Mouse (Mus musculus): ENCODE data around the gene Cpm.

The Cpm gene

DNA sequence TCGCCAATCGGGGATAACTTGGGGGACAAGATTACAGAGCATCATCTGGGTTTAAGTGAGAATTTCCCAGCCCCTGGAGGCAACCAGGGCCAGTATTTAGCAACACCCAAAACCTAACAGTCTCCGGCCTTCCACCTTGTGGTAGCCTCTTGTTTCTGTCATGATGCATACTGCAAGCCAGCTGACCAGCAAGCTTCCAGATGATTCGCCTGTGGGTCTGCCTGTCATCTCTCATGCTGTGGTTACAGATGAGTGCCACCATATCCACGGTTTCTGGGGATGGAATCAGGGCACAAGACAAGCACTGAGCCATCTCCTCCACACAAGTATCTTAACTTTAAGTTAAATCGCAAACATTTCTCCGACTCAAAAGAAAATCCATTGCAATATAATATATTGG, 58.3 kb downstream of the Cpm start:
- in situ Hi-C loops (cut with MboI; ENCODE audit: low pct_unique_long_range_greater_than_20kb in 1 of 2, low sequenced_read_pairs in 2 of 2, unreplicated experiment in 1 of 2), result loop anchor here in 1 of 2 experiments (10.0 to 25.0 kb wide), 2 partner anchors 233 to 625 kb away; partner anchors contain the start of gene Cct2

DNA sequence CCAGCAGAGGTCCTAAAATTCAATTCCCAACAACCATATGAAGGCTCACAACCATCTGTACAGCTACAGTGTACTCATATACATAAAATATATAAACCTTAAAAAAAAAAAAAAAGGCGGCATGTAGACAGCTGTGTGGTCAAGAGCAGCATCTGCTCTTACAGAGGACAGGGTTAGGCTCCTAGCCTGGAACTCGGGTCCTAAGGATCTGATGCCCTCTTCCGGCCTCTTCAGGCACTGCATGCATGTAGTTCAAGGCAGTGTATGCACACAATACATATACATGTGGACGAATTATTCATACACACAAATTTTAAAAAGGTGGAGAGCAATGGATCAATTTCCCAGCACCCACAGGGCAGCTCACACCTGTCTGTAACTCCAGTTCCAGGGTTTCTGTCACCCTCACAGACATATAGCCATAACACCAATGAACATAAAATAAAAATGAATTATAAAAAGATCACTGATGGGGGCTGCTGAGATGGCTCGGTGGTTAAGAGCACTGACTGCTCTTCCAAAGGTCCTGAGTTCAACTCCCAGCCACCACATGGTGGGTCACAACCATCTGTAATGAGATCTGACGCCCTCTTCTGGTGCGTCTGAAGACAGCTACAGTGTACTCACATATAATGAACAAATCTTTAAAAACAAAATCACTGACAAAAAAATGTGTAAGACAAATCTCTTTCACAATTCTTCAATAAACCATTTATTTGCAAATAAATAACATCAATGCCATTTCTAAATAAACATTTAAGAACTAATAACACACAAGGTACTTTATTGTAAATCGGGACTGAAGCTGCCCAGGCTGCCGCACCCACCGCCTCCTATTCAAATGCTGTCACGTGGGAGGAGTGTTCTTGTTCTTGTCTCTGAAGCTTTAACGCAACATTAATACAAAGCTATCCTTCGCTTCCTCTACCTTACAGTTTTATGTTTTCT, 59.2 kb downstream of the Cpm start:
- in situ Hi-C loops (cut with MboI; ENCODE audit: low pct_unique_long_range_greater_than_20kb in 1 of 2, low sequenced_read_pairs in 2 of 2, unreplicated experiment in 1 of 2), result loop anchor here in 1 of 2 experiments (10.0 to 25.0 kb wide), 2 partner anchors 234 to 626 kb away; partner anchors contain the start of gene Cct2

DNA sequence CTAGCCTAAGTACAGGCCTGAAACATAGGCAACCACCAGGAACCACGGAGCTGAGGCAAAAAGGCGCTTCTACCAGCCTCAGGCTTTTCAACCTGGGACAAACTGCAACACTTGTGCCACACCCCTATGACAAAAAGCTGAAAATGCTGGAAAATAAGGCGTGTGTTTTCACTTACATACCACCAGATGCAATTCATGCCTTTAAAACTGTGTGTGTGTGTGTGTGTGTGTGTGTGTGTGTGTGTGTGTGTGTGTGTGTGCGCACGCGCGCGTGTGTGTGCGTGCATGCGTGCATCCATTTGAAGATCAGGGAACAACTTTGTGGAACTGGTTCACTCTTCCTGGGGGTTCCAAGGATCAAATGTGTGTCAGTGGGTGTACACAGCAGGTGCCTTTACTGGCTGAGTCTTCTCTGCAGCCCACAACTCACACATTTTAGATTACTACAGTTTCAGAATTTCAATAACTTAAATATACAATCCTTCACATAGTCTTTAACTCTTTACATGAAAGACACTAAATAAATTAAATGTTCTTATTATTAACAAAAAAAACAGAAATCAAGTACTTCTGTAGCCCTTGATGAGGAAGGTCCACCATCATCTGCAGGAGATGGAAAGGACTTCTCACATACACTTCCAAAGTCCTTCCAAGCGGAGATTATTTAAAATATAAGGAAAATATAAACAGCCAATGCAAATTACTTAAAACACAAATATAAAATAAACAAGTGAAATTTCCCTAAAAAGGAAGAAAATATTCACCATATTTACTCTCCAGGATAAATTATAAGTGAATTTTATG, 60.2 kb downstream of the Cpm start:
- in situ Hi-C loops (cut with MboI; ENCODE audit: low pct_unique_long_range_greater_than_20kb in 1 of 2, low sequenced_read_pairs in 2 of 2, unreplicated experiment in 1 of 2), result loop anchor here in 1 of 2 experiments (10.0 to 25.0 kb wide), 2 partner anchors 235 to 627 kb away; partner anchors contain the start of gene Cct2

DNA sequence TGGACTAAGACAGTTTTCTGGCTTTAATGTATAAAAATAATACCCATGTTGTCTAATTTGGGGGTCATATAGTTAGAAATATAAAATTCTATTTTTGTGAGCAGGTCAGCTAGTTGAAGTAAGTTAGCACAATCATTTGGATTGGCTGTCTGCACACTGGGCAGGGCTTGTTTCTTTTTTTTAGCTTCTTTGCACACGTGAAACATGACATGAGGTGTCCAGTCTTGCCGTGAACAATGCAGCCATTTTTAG, 60.7 kb downstream of the Cpm start:
- in situ Hi-C loops (cut with MboI; ENCODE audit: low pct_unique_long_range_greater_than_20kb in 1 of 2, low sequenced_read_pairs in 2 of 2, unreplicated experiment in 1 of 2), result loop anchor here in 1 of 2 experiments (25.0 kb wide), 1 partner anchor 628 kb away; the partner anchor contains the start of gene Cct2

DNA sequence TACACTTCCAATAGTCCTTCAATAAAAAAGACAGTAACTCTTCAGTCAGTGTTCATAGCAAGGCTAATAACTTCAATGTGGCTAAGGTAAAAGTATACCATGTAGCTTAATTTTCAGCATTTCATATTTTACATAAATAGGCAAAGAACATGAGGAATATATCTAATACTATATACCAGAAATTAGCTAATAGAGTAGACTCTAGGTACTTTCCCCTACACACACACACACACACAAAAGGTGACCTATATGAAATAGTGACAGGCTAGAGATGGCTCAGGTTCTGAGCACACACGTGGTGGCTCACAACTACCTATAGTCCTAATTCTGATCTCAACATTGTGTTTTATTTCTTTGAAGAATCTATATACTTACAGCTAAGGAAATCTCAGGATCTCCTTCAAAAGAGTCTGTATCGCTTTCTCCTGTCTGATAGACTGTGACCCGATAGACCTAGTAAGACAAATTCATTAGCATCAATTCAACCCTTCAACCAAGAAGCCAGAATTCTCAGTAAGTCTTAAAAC, 61.5 kb downstream of the Cpm start:
- in situ Hi-C loops (cut with MboI; ENCODE audit: low pct_unique_long_range_greater_than_20kb in 1 of 2, low sequenced_read_pairs in 2 of 2, unreplicated experiment in 1 of 2), result loop anchor here in 1 of 2 experiments (25.0 kb wide), 1 partner anchor 629 kb away; the partner anchor contains the start of gene Cct2

DNA sequence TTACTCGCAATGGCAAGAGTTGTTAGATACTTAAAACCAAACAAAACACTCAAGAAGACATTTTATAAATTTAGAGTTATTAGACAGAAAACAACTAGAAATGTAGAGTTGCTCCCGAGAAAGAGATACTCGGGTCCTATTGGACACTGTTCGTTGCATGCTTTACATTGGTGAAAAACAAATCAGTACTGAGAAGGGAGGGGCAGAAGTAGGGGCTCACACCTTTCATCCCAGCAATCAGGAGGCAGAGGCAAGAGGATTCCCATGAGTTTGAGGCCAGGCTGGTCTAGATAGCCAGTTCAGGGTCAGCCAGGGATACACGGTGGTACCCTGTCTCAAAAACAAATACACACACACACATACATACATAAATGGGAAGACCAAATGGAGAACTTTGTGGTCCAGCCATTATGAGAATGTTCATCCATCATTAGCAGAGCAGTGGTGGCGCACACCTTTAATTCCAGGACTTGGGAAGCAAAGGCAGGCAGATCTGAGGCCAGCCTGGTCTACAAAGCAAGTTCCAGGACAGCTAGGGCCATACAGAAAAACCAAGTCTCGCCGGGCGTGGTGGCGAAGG, 62.2 kb downstream of the Cpm start:
- in situ Hi-C loops (cut with MboI; ENCODE audit: low pct_unique_long_range_greater_than_20kb in 1 of 2, low sequenced_read_pairs in 2 of 2, unreplicated experiment in 1 of 2), result loop anchor here in 1 of 2 experiments (25.0 kb wide), 1 partner anchor 629 kb away; the partner anchor contains the start of gene Cct2

DNA sequence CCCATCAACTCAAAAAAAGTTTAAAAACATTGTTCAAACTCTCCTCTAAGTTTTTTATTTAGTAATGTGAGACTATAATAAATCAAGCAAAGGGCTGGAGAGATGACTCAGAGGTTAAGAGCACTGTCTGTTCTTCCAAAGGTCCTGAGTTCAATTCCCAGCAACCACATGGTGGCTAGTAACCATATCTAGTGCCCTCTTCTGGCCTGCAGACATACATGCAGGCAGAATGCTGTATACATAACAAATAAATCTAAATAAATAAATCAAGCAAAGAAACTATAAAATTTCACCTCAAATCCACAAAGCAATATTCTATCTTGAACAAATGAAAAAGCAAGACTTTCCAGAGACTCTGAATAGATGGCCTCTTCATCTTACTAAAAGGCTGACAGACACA, 62.9 kb downstream of the Cpm start:
- in situ Hi-C loops (cut with MboI; ENCODE audit: low pct_unique_long_range_greater_than_20kb in 1 of 2, low sequenced_read_pairs in 2 of 2, unreplicated experiment in 1 of 2), result loop anchor here in 1 of 2 experiments (25.0 kb wide), 1 partner anchor 630 kb away; the partner anchor contains the start of gene Cct2

DNA sequence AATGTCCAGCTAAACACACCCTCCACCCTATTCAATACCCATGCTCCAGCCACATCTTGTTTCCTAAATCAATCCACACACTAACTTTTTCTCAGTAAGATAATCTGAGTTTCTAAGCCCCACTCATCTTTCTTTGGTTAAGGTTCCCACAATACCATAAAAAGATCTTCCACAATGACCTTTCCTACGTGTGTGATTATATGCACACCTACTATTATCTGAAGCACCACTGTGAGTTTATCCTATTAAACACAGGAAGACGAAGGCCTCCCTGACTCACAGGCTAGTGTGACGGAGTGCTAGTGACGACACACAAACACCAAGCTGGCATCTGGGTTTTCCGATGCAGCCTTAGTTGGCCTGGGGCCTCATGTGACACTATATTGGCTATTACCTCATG, 63.7 kb downstream of the Cpm start:
- in situ Hi-C loops (cut with MboI; ENCODE audit: low pct_unique_long_range_greater_than_20kb in 1 of 2, low sequenced_read_pairs in 2 of 2, unreplicated experiment in 1 of 2), result loop anchor here in 1 of 2 experiments (25.0 kb wide), 1 partner anchor 631 kb away; the partner anchor contains the start of gene Cct2

DNA sequence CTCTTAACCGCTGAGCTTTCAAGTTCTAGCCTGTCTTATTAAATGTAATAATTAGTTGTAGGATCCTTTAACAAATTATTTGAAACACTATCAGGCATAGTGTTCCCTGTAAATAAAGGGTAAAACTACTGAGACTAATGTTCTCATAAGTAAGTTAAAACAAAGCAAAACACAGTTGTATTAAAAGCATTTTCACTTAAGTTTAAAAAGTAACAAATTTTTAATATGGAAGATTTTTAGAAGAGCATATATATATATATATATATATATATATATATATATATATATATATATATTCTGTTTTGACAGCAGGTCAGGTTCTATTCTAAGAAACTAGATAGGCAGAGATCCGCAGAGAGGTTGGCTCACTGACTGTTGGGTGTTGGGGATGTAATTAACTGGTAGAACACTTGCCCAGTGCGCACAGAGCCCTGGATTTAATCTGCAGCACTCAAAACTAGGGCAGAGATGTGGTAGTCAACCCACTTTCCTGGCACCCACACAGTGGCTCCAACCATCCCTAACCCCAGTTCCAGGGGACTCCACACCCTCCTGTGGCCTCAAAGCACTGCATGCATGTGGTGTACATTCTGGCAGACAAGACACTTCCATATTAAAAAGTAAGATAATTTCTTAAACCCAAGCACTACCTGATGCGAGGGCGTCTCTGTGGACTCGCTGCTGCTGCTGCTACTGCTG, 65.1 kb downstream of the Cpm start:
- in situ Hi-C loops (cut with MboI; ENCODE audit: low pct_unique_long_range_greater_than_20kb in 1 of 2, low sequenced_read_pairs in 2 of 2, unreplicated experiment in 1 of 2), result loop anchor here in 1 of 2 experiments (25.0 kb wide), 1 partner anchor 632 kb away; the partner anchor contains the start of gene Cct2

DNA sequence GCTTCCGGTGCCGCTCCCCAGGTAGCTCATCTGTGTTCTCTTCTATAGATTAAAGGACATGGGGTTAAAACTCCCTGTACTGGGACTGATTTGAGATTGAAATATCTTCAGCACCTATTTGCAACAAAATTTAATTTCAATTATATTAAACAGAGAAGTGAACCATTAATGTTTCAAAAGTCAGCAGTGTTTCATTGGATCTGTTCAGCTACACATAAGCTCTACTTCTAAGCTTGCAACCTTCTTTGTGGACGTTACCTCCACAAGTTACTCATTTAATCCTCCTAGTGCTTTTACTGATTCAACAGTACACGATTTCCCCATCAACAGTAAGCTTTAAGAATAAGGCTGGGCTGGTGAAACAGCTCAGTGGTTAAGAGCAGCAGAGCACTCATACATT, 65.7 kb downstream of the Cpm start:
- in situ Hi-C loops (cut with MboI; ENCODE audit: low pct_unique_long_range_greater_than_20kb in 1 of 2, low sequenced_read_pairs in 2 of 2, unreplicated experiment in 1 of 2), result loop anchor here in 1 of 2 experiments (25.0 kb wide), 1 partner anchor 633 kb away; the partner anchor contains the start of gene Cct2

DNA sequence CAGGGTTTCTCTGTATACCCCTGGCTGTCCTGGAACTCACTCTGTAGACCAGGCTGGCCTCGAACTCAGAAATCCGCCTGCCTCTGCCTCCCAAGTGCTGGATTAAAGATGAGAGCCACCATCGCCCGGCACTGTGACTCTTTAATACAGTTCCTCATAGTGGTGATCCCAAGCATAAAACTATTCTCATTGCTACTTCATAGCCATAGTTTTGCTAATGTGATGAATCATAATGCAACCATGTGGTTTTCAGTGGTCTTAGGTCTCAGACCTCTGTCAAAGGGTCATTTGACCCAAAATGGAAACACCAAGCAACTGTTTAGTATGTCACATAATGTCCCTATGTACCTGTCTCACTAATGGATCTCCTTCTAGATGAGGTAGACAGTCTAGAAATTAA, 66.3 kb downstream of the Cpm start:
- in situ Hi-C loops (cut with MboI; ENCODE audit: low pct_unique_long_range_greater_than_20kb in 1 of 2, low sequenced_read_pairs in 2 of 2, unreplicated experiment in 1 of 2), result loop anchor here in 1 of 2 experiments (25.0 kb wide), 1 partner anchor 633 kb away; the partner anchor contains the start of gene Cct2

DNA sequence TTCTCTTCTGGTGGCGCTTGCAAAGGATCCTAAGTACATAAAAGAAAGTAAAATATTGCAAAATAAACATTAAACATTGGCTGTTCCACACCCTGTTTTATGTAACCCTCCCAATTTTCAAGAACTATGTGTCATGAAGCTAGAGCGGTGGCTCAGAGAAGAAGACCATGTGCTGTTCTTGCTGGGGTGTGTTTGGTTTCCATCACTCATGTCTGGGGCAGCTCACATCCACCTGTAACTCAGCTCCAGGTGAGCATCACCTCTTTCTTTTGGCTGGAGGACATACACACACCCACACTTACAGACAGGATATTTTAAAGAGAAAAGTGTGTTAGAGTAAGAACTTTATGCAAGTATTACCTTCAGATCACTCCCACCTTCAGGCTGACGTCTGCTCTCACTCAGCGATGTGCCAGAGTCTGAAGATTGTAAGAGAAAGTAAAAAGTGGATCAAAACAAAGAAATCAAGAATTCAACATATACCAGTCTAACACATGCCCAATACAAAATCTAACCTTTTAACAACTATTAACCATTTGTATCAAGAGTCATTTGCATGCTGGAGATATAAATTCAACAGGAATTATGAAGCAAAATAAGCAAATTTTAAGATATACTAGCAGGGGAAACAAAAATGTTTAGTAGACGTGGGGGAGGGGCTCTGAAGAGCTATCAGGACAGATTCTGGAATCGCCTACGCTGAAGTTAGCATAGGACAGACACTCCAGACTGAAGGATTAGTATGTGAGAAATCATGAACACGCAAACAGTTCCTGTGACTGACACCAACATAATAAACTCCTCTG, 66.9 kb downstream of the Cpm start:
- in situ Hi-C loops (cut with MboI; ENCODE audit: low pct_unique_long_range_greater_than_20kb in 1 of 2, low sequenced_read_pairs in 2 of 2, unreplicated experiment in 1 of 2), result loop anchor here in 1 of 2 experiments (25.0 kb wide), 1 partner anchor 634 kb away; the partner anchor contains the start of gene Cct2

DNA sequence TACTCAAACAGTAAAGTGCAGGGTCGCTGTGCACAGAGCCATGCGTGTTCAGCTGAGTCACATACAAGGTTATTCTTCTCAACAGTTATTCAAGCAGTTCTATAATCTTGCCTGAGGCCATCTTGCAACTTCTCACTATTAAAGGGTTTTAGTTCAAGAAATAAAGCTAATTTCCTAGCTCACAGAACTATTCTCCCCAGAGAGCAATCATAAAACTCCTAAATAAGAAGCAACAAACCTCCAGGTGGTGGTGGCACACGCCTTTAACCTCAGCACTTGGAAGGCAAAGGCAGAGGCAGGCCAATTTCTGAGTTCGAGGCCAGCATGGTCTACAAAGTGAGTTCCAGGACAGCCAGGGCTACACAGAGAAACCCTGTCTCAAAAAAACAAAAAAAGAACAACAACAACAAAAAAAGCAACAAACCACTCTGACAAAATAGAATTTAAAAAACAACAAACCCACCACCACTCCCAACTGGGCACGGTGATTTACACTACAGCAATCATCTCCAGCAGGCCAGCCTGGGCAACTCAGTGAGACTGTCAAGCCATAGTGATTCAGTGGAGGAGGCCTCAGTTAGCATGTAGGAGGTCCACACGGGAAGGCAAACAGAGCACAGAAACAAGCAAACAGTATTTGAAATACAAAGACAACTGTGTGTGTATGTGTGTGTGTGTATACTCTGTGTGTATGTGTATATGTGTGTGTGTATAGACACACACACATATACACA, 67.7 kb downstream of the Cpm start:
- in situ Hi-C loops (cut with MboI; ENCODE audit: low pct_unique_long_range_greater_than_20kb in 1 of 2, low sequenced_read_pairs in 2 of 2, unreplicated experiment in 1 of 2), result loop anchor here in 1 of 2 experiments (25.0 kb wide), 1 partner anchor 635 kb away; the partner anchor contains the start of gene Cct2

DNA sequence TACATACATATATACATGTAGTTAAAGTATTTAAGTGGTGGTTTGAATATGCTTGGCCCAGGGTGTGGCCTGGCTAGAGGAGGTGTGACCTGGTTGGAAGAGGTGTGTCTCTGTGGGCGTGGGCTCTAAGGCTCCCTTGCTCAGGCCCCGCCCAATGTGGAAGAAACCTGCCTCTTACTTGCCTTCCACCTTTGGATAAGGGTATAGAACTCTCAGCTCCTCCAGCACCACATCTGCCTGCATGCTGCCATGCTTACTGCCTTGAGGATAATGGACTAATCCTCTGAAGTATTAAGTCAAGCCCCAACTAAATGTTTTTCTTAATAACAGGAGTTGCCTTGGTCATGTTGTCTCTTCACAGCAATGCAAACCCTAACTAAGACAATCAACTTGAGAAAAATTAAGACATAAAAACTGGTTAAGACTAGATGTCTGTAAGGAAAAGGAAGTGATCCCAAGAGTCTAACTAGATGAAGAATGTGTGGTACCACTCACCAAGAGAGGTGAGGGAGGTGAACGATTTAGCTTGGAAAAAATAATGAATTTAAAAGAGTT, 68.3 kb downstream of the Cpm start:
- in situ Hi-C loops (cut with MboI; ENCODE audit: low pct_unique_long_range_greater_than_20kb in 1 of 2, low sequenced_read_pairs in 2 of 2, unreplicated experiment in 1 of 2), result loop anchor here in 1 of 2 experiments (25.0 kb wide), 1 partner anchor 635 kb away; the partner anchor contains the start of gene Cct2

DNA sequence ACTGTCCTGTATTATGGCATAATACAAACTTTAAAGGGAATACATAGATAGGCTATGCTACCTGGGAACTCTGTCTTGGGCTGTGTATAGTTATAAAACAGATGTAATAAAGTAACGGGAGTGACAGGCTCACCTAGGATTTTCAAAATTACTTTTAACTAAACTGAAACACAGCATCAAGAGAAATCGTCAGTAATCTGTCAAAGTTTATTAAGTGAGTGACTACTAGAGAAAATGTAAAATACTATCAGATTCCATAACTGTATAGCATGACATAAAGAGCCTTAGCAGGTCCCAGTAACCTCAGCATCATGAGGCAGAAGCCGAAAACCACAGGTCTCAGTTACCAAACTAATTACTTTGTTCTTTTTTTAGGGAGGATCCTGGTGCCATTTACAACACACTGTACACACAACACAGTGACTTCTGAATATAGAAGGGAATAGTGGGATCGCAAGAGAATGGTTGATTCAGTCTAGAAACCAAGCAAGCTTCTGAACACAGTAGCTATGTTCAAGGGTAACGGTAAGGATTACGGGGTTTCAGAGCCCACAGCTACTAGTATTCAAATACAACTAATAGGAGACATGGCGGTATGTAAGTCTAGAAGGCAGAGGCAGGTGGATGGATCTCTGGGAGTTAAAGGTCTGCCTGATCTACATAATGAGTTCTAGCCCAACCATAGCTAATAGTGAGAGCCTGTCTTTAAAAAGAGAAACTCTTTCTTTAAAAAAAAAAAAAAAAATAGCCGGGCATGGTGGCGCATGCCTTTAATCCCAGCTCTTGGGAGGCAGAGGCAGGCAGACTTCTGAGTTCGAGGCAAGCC, 69.2 kb downstream of the Cpm start:
- in situ Hi-C loops (cut with MboI; ENCODE audit: low pct_unique_long_range_greater_than_20kb in 1 of 2, low sequenced_read_pairs in 2 of 2, unreplicated experiment in 1 of 2), result loop anchor here in 1 of 2 experiments (25.0 kb wide), 1 partner anchor 636 kb away; the partner anchor contains the start of gene Cct2

All from mouse embryonic stem cell (cell line).